Mouse (Mus musculus): ENCODE measurements around the gene Lsm6. TPM values are rescaled to one million over a fixed set of nuclear protein-coding genes. Genes with fewer than 3 reads are reported as not detected.
"Not testable (repeated sequence)": the region's sequence is repeated elsewhere in the genome, so short reads cannot be mapped to it uniquely, and the experiment has no call there.

Lsm6 gene
- polyA plus RNA-seq, 1 experiment = 5.4 TPM

GRCm38 (mm10) chr8:78847240-78847639, 26.3 kb upstream of the Lsm6 start:
- 88% methylated on average over 3 of the region's 3 CpGs for WGBS
- Histone ChIP-seq H3K27ac (ENCODE audit: insufficient read depth, low read length) (no peak overlapping the region), H3K36me3 (ENCODE audit: control insufficient read depth, insufficient read depth, low read length) (no peaks in the 10 kb centered on the region), H3K4me3 (ENCODE audit: extremely low read depth, insufficient read depth, insufficient read length) (no peak overlapping the region), H3K4me1 (ENCODE audit: control insufficient read depth, insufficient read depth, insufficient read length) (no peaks in the 10 kb centered on the region), H3K27me3 (ENCODE audit: control insufficient read depth, insufficient read depth, low read length) (no peaks in the 10 kb centered on the region)
- no peak for DNase-seq (ENCODE audit: low read depth in 1 of 2, low spot score in 2 of 2)
- TF ChIP-seq CTCF (IDR thresholded peaks at IDR 0.05; ENCODE audit: extremely low read depth, insufficient read depth, insufficient read length, insufficient replicate concordance) (no peak), POLR2A (IDR thresholded peaks at IDR 0.05; ENCODE audit: low read depth, low read length) (no peak)

- TF ChIP-seq POLR2A (IDR thresholded peaks at IDR 0.05; ENCODE audit: low read depth, low read length) (no peak), CTCF (IDR thresholded peaks at IDR 0.05; ENCODE audit: extremely low read depth, insufficient read depth, insufficient read length, insufficient replicate concordance) (no peak)
- no peak overlapping the region for H3K4me3 ChIP-seq (ENCODE audit: extremely low read depth, insufficient read depth, insufficient read length)
- WGBS = 81% methylated on average over 5 of the region's 5 CpGs
- no peak overlapping the region for H3K27ac ChIP-seq (ENCODE audit: insufficient read depth, low read length)
- H3K4me1 ChIP-seq (ENCODE audit: control insufficient read depth, insufficient read depth, insufficient read length) = no peaks in the 10 kb centered on the region
- H3K27me3 ChIP-seq (ENCODE audit: control insufficient read depth, insufficient read depth, low read length) = no peaks in the 10 kb centered on the region
- DNase-seq (ENCODE audit: low read depth in 1 of 2, low spot score in 2 of 2) = no peak
- H3K36me3 ChIP-seq (ENCODE audit: control insufficient read depth, insufficient read depth, low read length) = no peaks in the 10 kb centered on the region
Observed at GRCm38 (mm10) chr8:78844559-78844958, 23.6 kb upstream of the Lsm6 start.

GRCm38 (mm10) chr8:78838656-78839413, 17.9 kb upstream of the Lsm6 start:
- H3K36me3 ChIP-seq (ENCODE audit: control insufficient read depth, insufficient read depth, low read length) = no peaks in the 10 kb centered on the region
- no peaks in the 10 kb centered on the region for H3K27me3 ChIP-seq (ENCODE audit: control insufficient read depth, insufficient read depth, low read length)
- no peak overlapping the region for H3K4me3 ChIP-seq (ENCODE audit: extremely low read depth, insufficient read depth, insufficient read length)
- TF ChIP-seq POLR2A (IDR thresholded peaks at IDR 0.05; ENCODE audit: low read depth, low read length) = no peak
- H3K4me1 ChIP-seq (ENCODE audit: control insufficient read depth, insufficient read depth, insufficient read length) = no peaks in the 10 kb centered on the region
- WGBS = 42% methylated on average over 7 of the region's 7 CpGs
- H3K27ac ChIP-seq (ENCODE audit: insufficient read depth, low read length) = no peak overlapping the region
- DNase-seq (ENCODE audit: low read depth in 1 of 2, low spot score in 2 of 2) = no peak

- WGBS = 97% methylated on average over 6 of the region's 6 CpGs
- Histone ChIP-seq H3K36me3 (ENCODE audit: control insufficient read depth, insufficient read depth, low read length) (no peaks in the 10 kb centered on the region), H3K4me3 (ENCODE audit: extremely low read depth, insufficient read depth, insufficient read length) (no peak overlapping the region), H3K27ac (ENCODE audit: insufficient read depth, low read length) (no peak overlapping the region), H3K27me3 (ENCODE audit: control insufficient read depth, insufficient read depth, low read length) (no peaks in the 10 kb centered on the region), H3K4me1 (ENCODE audit: control insufficient read depth, insufficient read depth, insufficient read length) (no peaks in the 10 kb centered on the region)
- no peak for TF ChIP-seq CTCF (IDR thresholded peaks at IDR 0.05; ENCODE audit: extremely low read depth, insufficient read depth, insufficient read length, insufficient replicate concordance)
- no peak for DNase-seq (ENCODE audit: low read depth in 1 of 2, low spot score in 2 of 2)
Observed at GRCm38 (mm10) chr8:78836091-78836490, 15.2 kb upstream of the Lsm6 start.

GRCm38 (mm10) chr8:78828414-78828813, 7.5 kb upstream of the Lsm6 start:
- 95% methylated on average over 11 of the region's 11 CpGs for WGBS
- Histone ChIP-seq H3K4me3 (ENCODE audit: extremely low read depth, insufficient read depth, insufficient read length) (no peak overlapping the region), H3K36me3 (ENCODE audit: control insufficient read depth, insufficient read depth, low read length) (no peaks in the 10 kb centered on the region), H3K27ac (ENCODE audit: insufficient read depth, low read length) (no peak overlapping the region), H3K4me1 (ENCODE audit: control insufficient read depth, insufficient read depth, insufficient read length) (no peaks in the 10 kb centered on the region), H3K27me3 (ENCODE audit: control insufficient read depth, insufficient read depth, low read length) (no peaks in the 10 kb centered on the region)
- TF ChIP-seq CTCF (IDR thresholded peaks at IDR 0.05; ENCODE audit: extremely low read depth, insufficient read depth, insufficient read length, insufficient replicate concordance) (no peak), POLR2A (IDR thresholded peaks at IDR 0.05; ENCODE audit: low read depth, low read length) (no peak)
- DNase-seq (ENCODE audit: low read depth in 1 of 2, low spot score in 2 of 2) = no peak

GRCm38 (mm10) chr8:78824515-78824914, 3.6 kb upstream of the Lsm6 start:
- Histone ChIP-seq H3K4me1 (ENCODE audit: control insufficient read depth, insufficient read depth, insufficient read length) (no peaks in the 10 kb centered on the region), H3K27ac (ENCODE audit: insufficient read depth, low read length) (no peak overlapping the region), H3K27me3 (ENCODE audit: control insufficient read depth, insufficient read depth, low read length) (no peaks in the 10 kb centered on the region), H3K4me3 (ENCODE audit: extremely low read depth, insufficient read depth, insufficient read length) (no peak overlapping the region), H3K36me3 (ENCODE audit: control insufficient read depth, insufficient read depth, low read length) (no peaks in the 10 kb centered on the region)
- WGBS = 87% methylated on average over 4 of the region's 4 CpGs
- TF ChIP-seq CTCF (IDR thresholded peaks at IDR 0.05; ENCODE audit: extremely low read depth, insufficient read depth, insufficient read length, insufficient replicate concordance) (no peak), POLR2A (IDR thresholded peaks at IDR 0.05; ENCODE audit: low read depth, low read length) (no peak)
- DNase-seq (ENCODE audit: low read depth in 1 of 2, low spot score in 2 of 2) = no peak

- peak overlapping the region; percentile 98 for H3K4me3 ChIP-seq (ENCODE audit: extremely low read depth, insufficient read depth, insufficient read length)
Observed at GRCm38 (mm10) chr8:78819973-78820372, 967 bp downstream of the Lsm6 start.

More at GRCm38 (mm10) chr8:78819973-78820372, 967 bp downstream of the Lsm6 start:
- 6% methylated on average over 3 of the region's 3 CpGs for WGBS
- peak; percentile 21 to 61 for DNase-seq (ENCODE audit: low read depth in 1 of 2, low spot score in 2 of 2)
- H3K27me3 ChIP-seq (ENCODE audit: control insufficient read depth, insufficient read depth, low read length); H3K36me3 ChIP-seq (ENCODE audit: control insufficient read depth, insufficient read depth, low read length); H3K4me1 ChIP-seq (ENCODE audit: control insufficient read depth, insufficient read depth, insufficient read length): not testable (repeated sequence)
- H3K27ac ChIP-seq (ENCODE audit: insufficient read depth, low read length) = peak overlapping the region; percentile 100

All from spleen, adult 2 months (tissue).